Mouse (Mus musculus) kidney, postnatal 0 days (tissue): ENCODE data around the gene Kcnh4. TPM values are rescaled to one million over a fixed set of nuclear protein-coding genes. Genes with fewer than 3 reads are reported as not detected.

Experiments used
- ATAC-seq: fragments of 200-750 bp; cut with Nextera tagmentation; replicated peaks from 2 replicates; pipeline ENCODE4 v1.8.0; 2017; ENCODE audit warnings: low read depth, moderate number of reproducible peaks, moderate TSS enrichment, moderate library complexity; ENCODE audit not compliant: low FRiP score
- DNase-seq: peaks from one replicate; pipeline ENCODE4 v3.0.0-alpha.2; 2016; ENCODE audit warnings: low spot score
- H3K27ac ChIP-seq: fragments of 300-500 bp; sonication (generic); 2 replicates; pipeline ENCODE4 v1.5.1; 2014; ENCODE audit warnings: mild to moderate bottlenecking
- H3K27me3 ChIP-seq: fragments of 300-500 bp; sonication (generic); 2 replicates; pipeline ENCODE4 v1.6.1; 2014; ENCODE audit warnings: low read length, mixed read lengths; ENCODE audit not compliant: insufficient read depth
- H3K36me3 ChIP-seq: fragments of 300-500 bp; sonication (generic); 2 replicates; pipeline ENCODE4 v1.6.1; 2014; ENCODE audit warnings: low read length, mixed read lengths; ENCODE audit not compliant: insufficient read depth
- H3K4me1 ChIP-seq: fragments of 300-500 bp; sonication (generic); replicated peaks from 2 replicates; pipeline ENCODE4 v1.6.1; 2014; ENCODE audit warnings: antibody characterized with exemption, low read length, mixed read lengths; ENCODE audit not compliant: insufficient read depth
- H3K4me2 ChIP-seq: fragments of 300-500 bp; sonication (generic); 2 replicates; pipeline ENCODE4 v1.6.1; 2014; ENCODE audit warnings: mild to moderate bottlenecking, low read length, moderate library complexity, mixed read lengths
- H3K4me3 ChIP-seq: fragments of 300-500 bp; sonication (generic); replicated peaks from 2 replicates; pipeline ENCODE4 v1.5.1; 2014; ENCODE audit warnings: low read depth, low read length
- H3K9ac ChIP-seq: fragments of 300-500 bp; sonication (generic); 2 replicates; pipeline ENCODE4 v1.6.1; 2014; ENCODE audit warnings: low read depth, low read length
- H3K9me3 ChIP-seq: fragments of 300-500 bp; sonication (generic); replicated peaks from 2 replicates; pipeline ENCODE4 v1.6.1; 2016; ENCODE audit warnings: low read length, inconsistent platforms, mixed read lengths
- CTCF ChIP-seq: IDR thresholded peaks from 2 replicates; pipeline ENCODE4 v1.5.1; 2016; ENCODE audit warnings: antibody characterized with exemption, low read depth, mild to moderate bottlenecking, moderate library complexity
- WGBS: fragments of 180-500 bp; shearing (Covaris S2); extraction: QIAGEN DNeasy Blood & Tissue Kit; methylation state at CpG from one replicate; pipeline ENCODE4 v1.1.7; 2014; 5-methylcytosine and 5-hydroxymethylcytosine counted together
- polyA plus RNA-seq: library from polyadenylated mRNA; unstranded; fragments of >200 nt; fragmentation: Nextera tagmentation; extraction: Ambion mirVana; gene quantifications from 2 replicates; pipeline ENCODE4 v1.2.1, GENCODE M21; 2015

The Kcnh4 gene
- polyA plus RNA-seq, 1 experiment from 2014 or later: not detected

DNA sequence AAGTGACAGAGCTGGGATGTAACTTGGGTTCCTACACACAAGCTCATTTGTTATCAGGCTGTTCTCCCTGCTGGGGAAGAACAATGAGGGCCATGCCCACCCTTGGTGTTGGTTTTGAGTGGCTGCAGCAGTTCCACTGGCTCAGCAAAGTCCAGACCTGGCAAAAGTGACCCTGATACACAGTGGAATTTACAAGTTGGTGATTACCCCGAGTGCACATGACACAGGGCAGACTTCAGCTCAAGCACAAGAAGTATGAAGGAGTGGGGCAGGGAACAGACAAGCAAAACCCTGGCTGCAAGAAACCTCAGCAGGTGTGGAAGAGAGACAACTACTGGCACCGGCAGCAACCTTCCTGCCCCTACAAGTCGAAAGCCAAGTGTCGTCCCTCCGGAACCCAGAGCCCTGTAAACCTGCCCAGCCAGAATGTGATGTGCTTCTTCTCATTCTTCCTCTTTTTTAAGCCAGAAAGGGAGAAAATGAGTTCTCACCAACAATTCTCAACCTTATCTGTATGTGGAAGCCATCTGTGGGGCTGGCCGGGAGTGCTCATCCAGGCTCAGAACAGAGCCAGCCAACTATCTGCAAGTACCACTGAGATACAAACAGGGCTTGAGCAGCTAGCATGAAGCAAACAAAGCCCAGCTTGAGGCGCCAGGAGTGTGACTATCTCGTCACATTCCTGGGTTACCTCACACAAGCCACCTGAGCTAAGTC, 37.8 kb downstream of the Kcnh4 start:
- Histone ChIP-seq H3K4me1 (peaks cover 15% of the 10 kb centered on the region; the same call in 1 of the 2 replicates), H3K9ac (no peak overlapping the region), H3K4me2 (no peak overlapping the region), H3K36me3 (peaks cover 16% of the 10 kb centered on the region), H3K4me3 (no peak overlapping the region), H3K27ac (peak overlapping the region; percentile 70), H3K9me3 (no peaks in the 10 kb centered on the region), H3K27me3 (no peaks in the 10 kb centered on the region)
- ATAC-seq: no peak
- no peak for DNase-seq
- TF ChIP-seq CTCF: no peak
- 66% methylated on average over 8 of the region's 8 CpGs for WGBS

DNA sequence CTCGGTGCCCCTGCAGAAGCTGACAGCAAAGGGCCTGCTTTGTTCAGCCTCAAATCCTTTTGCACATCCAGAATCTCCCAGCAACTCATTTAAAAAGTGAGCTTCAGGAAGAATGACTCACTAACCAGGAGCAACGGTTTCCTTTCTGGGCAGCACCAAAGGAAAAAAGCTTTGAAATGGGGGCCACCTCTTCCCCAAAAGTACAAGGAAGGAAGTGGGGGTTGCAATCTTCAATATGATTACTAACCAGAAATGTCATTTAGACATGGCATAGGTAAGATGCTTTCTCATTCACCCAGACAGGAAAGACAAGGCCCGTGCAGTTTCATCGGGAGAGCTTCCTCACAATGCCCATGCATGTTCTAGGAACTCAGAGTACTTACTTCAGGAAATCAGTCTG, 38.5 kb downstream of the Kcnh4 start:
- no peaks in the 10 kb centered on the region for H3K27me3 ChIP-seq
- H3K4me2 ChIP-seq: no peak overlapping the region
- DNase-seq: peak; percentile 33
- no peak for TF ChIP-seq CTCF
- H3K9me3 ChIP-seq: no peaks in the 10 kb centered on the region
- no peak overlapping the region for H3K9ac ChIP-seq
- H3K27ac ChIP-seq: peak overlapping the region; percentile 70
- peaks cover 18% of the 10 kb centered on the region for H3K36me3 ChIP-seq
- peaks cover 15% of the 10 kb centered on the region; the same call in 1 of the 2 replicates for H3K4me1 ChIP-seq
- no peak for ATAC-seq
- 64% methylated on average over 4 of the region's 4 CpGs for WGBS
- no peak overlapping the region for H3K4me3 ChIP-seq

DNA sequence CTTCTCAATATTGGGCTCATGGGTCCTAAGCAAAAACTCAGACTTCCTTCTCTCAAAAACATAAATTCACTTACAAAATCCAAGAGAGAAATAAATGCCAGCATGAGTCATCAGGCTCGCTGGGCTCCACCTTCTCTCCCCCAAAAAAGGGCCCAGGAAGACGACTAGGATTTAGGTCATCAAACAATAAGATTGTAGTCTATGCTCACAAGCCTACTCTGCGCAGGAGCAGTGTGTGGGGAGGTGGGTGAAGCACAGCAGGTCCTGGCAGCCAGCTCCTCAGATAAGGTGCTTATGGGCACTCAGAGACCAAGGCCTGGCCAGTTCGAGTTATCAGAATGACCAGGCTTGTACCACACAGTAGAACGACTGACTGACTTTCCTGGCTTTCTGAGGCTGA, 39.4 kb downstream of the Kcnh4 start:
- H3K36me3 ChIP-seq: peaks cover 27% of the 10 kb centered on the region
- H3K27ac ChIP-seq: 0 out of 2 replicates have a peak overlapping the region, but pooled peaks have one; percentile 70
- no peak overlapping the region for H3K4me3 ChIP-seq
- TF ChIP-seq CTCF: no peak
- no peaks in the 10 kb centered on the region for H3K9me3 ChIP-seq
- H3K9ac ChIP-seq: no peak overlapping the region
- H3K4me2 ChIP-seq: no peak overlapping the region
- DNase-seq (no peak), ATAC-seq (no peak)
- peaks cover 14% of the 10 kb centered on the region; the same call in 1 of the 2 replicates for H3K4me1 ChIP-seq
- WGBS: 70% methylated on average over 5 of the region's 5 CpGs
- H3K27me3 ChIP-seq: no peaks in the 10 kb centered on the region

DNA sequence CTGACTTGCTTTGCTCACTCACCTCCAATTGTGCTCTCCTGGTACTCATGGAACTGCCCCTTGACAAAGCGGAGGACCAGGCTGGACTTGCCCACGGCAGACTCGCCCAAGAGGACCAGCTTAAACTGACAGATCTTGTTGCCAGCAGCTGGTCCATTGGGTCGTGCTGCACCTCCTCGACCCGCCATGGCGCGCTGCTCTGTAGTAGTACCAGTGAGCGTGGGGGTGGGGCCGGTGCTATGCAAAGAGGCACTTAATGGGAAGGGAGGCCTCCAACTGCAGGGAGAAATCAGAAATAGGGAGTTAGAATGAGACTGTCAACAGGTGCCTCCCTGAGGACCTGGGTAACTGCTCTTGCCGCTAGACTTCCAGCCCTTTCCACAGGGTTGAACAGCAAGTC, 39.8 kb downstream of the Kcnh4 start:
- H3K36me3 ChIP-seq: peaks cover 28% of the 10 kb centered on the region
- no peak for DNase-seq
- H3K27me3 ChIP-seq: no peaks in the 10 kb centered on the region
- WGBS: 83% methylated on average over 11 of the region's 11 CpGs
- H3K9me3 ChIP-seq: no peaks in the 10 kb centered on the region
- no peak for TF ChIP-seq CTCF
- no peak for ATAC-seq
- H3K27ac ChIP-seq: peak overlapping the region; percentile 9; the same call in 1 of the 2 replicates
- H3K4me1 ChIP-seq: peaks cover 9% of the 10 kb centered on the region; the same call in 1 of the 2 replicates
- no peak overlapping the region for H3K4me2 ChIP-seq
- no peak overlapping the region for H3K9ac ChIP-seq
- no peak overlapping the region for H3K4me3 ChIP-seq

DNA sequence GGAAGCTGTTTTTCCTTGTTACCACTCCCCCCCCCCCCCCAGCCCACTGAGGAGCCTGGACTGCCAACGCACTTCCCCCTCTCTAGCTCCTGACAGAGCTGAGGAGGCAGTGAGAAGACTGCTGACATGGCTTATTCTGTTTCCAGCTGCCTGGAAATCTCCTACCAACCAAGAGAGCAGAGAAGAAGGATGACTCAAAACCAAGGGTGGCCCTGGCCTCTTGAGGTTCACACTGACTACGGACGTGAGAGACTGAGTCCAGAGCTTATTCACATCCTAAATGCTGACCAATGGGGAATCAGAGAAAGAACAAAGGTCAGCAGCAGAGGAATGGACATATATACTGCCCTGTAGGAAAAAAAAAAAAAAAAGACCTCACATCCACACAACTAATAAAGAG, 40.4 kb downstream of the Kcnh4 start:
- 74% methylated on average over 3 of the region's 3 CpGs for WGBS
- Histone ChIP-seq H3K27me3 (no peaks in the 10 kb centered on the region), H3K4me2 (no peak overlapping the region), H3K4me1 (peaks cover 7% of the 10 kb centered on the region; the same call in 1 of the 2 replicates), H3K9ac (no peak overlapping the region), H3K9me3 (no peaks in the 10 kb centered on the region), H3K27ac (peak overlapping the region; percentile 19; the same call in 1 of the 2 replicates), H3K36me3 (peaks cover 28% of the 10 kb centered on the region), H3K4me3 (no peak overlapping the region)
- no peak for TF ChIP-seq CTCF
- ATAC-seq: peak; percentile 38; the same call in 1 of the 2 replicates
- DNase-seq: no peak

DNA sequence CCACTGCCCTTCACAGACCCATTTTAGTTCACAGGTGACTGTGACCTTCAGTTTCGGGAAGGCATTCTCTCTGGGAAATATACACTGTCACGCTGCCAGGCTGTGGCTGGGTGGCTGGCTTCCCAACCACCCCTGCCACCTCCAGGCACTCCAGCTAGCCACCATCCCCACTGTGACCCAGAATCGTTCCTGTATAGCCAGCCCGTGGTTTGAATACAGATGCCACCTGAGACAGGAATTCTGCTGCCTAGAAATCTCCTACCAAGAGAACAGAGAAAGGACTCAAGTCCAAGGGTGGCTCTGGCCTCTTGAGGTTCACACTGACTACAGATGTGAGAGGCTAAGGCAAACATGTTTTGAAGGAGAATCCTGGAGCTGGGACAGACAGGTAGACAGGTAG, 40.9 kb downstream of the Kcnh4 start:
- ATAC-seq (no peak), DNase-seq (no peak)
- 90% methylated on average over 4 of the region's 4 CpGs for WGBS
- TF ChIP-seq CTCF: no peak
- no peaks in the 10 kb centered on the region for H3K9me3 ChIP-seq
- H3K27me3 ChIP-seq: no peaks in the 10 kb centered on the region
- no peak overlapping the region for H3K4me2 ChIP-seq
- H3K27ac ChIP-seq: 0 out of 2 replicates have a peak overlapping the region, but pooled peaks have one; percentile 19
- H3K4me1 ChIP-seq: peaks cover 11% of the 10 kb centered on the region; the same call in 1 of the 2 replicates
- peaks cover 28% of the 10 kb centered on the region for H3K36me3 ChIP-seq
- no peak overlapping the region for H3K4me3 ChIP-seq
- H3K9ac ChIP-seq: no peak overlapping the region
